Mouse (Mus musculus): Measurements from ENCODE around the gene Olfr1353.
"Not testable (repeated sequence)": the region's sequence is repeated elsewhere in the genome, so short reads cannot be mapped to it uniquely, and the experiment has no call there.

The Olfr1353 gene

GRCm38 (mm10) chr10:78963009-78963408, at the start of gene Olfr1353:
Olfr1353 (plus strand) TSS chr10:78963309.
- not testable (repeated sequence) for DNase-seq

DNA sequence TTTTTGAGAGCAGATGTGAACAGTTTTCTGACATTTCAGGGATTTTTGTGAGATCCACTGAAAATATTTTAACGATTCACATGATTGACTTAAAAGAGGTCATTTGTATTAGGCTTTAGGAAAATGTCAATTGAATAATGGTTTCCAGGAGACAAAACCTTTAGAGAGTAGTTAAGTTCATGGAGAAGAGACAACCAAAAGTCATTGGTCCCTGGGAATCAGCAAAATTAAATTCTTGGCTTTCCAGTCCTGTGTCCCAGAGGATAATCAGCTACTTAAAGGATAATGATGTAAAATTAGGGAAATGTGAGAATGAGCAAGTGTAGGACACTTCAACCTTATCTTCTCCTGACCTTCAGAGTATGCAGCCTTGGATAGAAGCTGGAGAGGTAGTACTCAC, 12.8 kb upstream of the Olfr1353 start, which contains the start of gene Olfr8:
Gene Olfr8, plus strand, starts transcription at position 301 of the 400 bp plus-strand sequence.
- not testable (repeated sequence) for DNase-seq

DNA sequence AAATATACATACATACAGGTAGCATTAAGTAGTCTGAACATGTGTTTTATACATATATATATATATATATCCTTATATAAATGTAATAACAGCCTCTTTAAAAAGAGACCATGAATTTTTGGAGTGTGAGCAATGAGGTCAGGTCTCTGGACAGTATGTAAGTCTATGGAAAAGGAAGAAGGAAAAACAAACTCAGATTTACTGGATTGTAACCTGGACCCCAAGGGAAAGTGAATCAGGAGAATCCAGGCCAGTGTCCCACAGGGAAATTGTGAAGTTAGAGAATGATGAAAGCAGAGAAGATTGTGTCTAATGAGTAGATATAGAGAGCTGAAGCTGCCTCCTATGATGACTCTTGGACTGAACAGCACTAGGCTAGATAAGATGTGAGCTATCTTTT, 17.6 kb downstream of the Olfr1353 start, which contains the start of gene Olfr1352:
Gene Olfr1352, plus strand, starts transcription at position 301 of the 400 bp plus-strand sequence.
- no peak for DNase-seq

DNA sequence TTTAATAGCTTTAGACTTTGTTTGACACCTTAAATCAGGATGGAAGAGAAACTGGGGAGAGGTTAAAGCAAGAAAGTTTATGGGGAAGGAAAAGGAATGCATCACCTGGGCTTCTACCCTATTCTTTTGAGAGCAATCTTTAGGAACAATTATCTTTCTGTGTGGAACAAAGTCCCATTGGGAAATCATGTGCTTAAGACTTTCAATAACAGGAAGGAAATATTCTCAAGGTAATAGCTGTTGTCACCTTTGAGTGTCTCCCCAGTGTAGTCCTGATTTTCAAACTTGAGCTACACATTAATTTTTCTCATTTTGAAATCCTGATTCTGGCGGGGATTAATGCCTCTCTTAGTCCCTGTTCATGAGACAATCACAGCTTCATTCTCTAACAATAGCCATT, 49.1 kb downstream of the Olfr1353 start, which contains the start of gene Olfr1351:
Gene Olfr1351, plus strand, starts transcription at position 301 of the 400 bp plus-strand sequence.
- DNase-seq, result no peak

Measured in B cell, adult 2 months (primary cell).